Mouse (Mus musculus): ENCODE measurements around the gene Ccdc34.
"Not testable (repeated sequence)": the region's sequence is repeated elsewhere in the genome, so short reads cannot be mapped to it uniquely, and the experiment has no call there.

Gene Ccdc34

GRCm38 (mm10) chr2:110077655-110078054, 60.0 kb downstream of the Ccdc34 start:
- DNase-seq (ENCODE audit: low read depth, low spot score): no peak

GRCm38 (mm10) chr2:110080532-110080931, 62.9 kb downstream of the Ccdc34 start:
- no peak for DNase-seq (ENCODE audit: low read depth, low spot score)

- no peak for DNase-seq (ENCODE audit: low read depth, low spot score)
Observed at GRCm38 (mm10) chr2:110082975-110083374, 65.4 kb downstream of the Ccdc34 start.

- peak; percentile 81 for DNase-seq (ENCODE audit: low read depth, low spot score)
Observed at GRCm38 (mm10) chr2:110085701-110086143, 68.1 kb downstream of the Ccdc34 start.

GRCm38 (mm10) chr2:110114133-110114532, 96.5 kb downstream of the Ccdc34 start:
- DNase-seq (ENCODE audit: low read depth, low spot score): no peak

GRCm38 (mm10) chr2:110129396-110129795, 111.8 kb downstream of the Ccdc34 start:
- no peak for DNase-seq (ENCODE audit: low read depth, low spot score)

GRCm38 (mm10) chr2:110131573-110131972, 114.0 kb downstream of the Ccdc34 start:
- DNase-seq (ENCODE audit: low read depth, low spot score): no peak

- DNase-seq (ENCODE audit: low read depth, low spot score): no peak
Observed at GRCm38 (mm10) chr2:110133356-110134115, 115.9 kb downstream of the Ccdc34 start.

- DNase-seq (ENCODE audit: low read depth, low spot score): peak; percentile 80
Observed at GRCm38 (mm10) chr2:110134765-110135594, 117.4 kb downstream of the Ccdc34 start.

- DNase-seq (ENCODE audit: low read depth, low spot score): no peak
Observed at GRCm38 (mm10) chr2:110137291-110137690, 119.7 kb downstream of the Ccdc34 start.

- no peak for DNase-seq (ENCODE audit: low read depth, low spot score)
Observed at GRCm38 (mm10) chr2:110138096-110138495, 120.5 kb downstream of the Ccdc34 start.

- DNase-seq (ENCODE audit: low read depth, low spot score): not testable (repeated sequence)
Observed at GRCm38 (mm10) chr2:110147980-110148379, 130.4 kb downstream of the Ccdc34 start.

GRCm38 (mm10) chr2:110149246-110149645, 131.6 kb downstream of the Ccdc34 start:
- DNase-seq (ENCODE audit: low read depth, low spot score): no peak

- no peak for DNase-seq (ENCODE audit: low read depth, low spot score)
Observed at GRCm38 (mm10) chr2:110156321-110156720, 138.7 kb downstream of the Ccdc34 start.

GRCm38 (mm10) chr2:110165003-110165402, 147.4 kb downstream of the Ccdc34 start:
- DNase-seq (ENCODE audit: low read depth, low spot score): no peak

- no peak for DNase-seq (ENCODE audit: low read depth, low spot score)
Observed at GRCm38 (mm10) chr2:110167694-110168093, 150.1 kb downstream of the Ccdc34 start.

GRCm38 (mm10) chr2:110168361-110168760, 150.7 kb downstream of the Ccdc34 start:
- no peak for DNase-seq (ENCODE audit: low read depth, low spot score)

GRCm38 (mm10) chr2:110172456-110172855, 154.8 kb downstream of the Ccdc34 start:
- DNase-seq (ENCODE audit: low read depth, low spot score): no peak

- no peak for DNase-seq (ENCODE audit: low read depth, low spot score)
Observed at GRCm38 (mm10) chr2:110173818-110174247, 156.2 kb downstream of the Ccdc34 start.

GRCm38 (mm10) chr2:110176761-110177400, 159.3 kb downstream of the Ccdc34 start:
- peak; percentile 46 for DNase-seq (ENCODE audit: low read depth, low spot score)

- DNase-seq (ENCODE audit: low read depth, low spot score): no peak
Observed at GRCm38 (mm10) chr2:110177406-110177805, 159.8 kb downstream of the Ccdc34 start.

GRCm38 (mm10) chr2:110177879-110178278, 160.3 kb downstream of the Ccdc34 start:
- DNase-seq (ENCODE audit: low read depth, low spot score): no peak
